Mouse (Mus musculus) megakaryocyte progenitor cell, adult 5-6 weeks (primary cell): Measurements from ENCODE around the gene Tmem115. TPM values are rescaled to one million over a fixed set of nuclear protein-coding genes. Genes with fewer than 3 reads are reported as not detected.

Experiments
- total RNA-seq, 2 experiments: library from RNA; stranded (forward) in 1 of 2; stranded (reverse) in 1 of 2; fragments of 157-497, 149-512 nt in 1 of 2; fragments of 200-1000 nt in 1 of 2; gene quantifications; 2 replicates each; pipeline versions ENCODE4 v1.2.3 to v1.2.4; 2015 to 2017

Tmem115 gene
- total RNA-seq, 2 experiments from 2014 or later = 12.3 to 19.9 TPM

Other genes with a start within 250 kb of the Tmem115 start
- gene Mapkapk3, start 244.1 kb upstream of the Tmem115 start, total RNA-seq (2015) = 100 and 115 TPM in 2 replicates
- gene Mapkapk3, start 244.1 kb upstream of the Tmem115 start, total RNA-seq (2017) = 175 and 186 TPM in 2 replicates
- gene Cish, start 237.9 kb upstream of the Tmem115 start, total RNA-seq (2015) = 0.51 and 0.86 TPM in 2 replicates
- 0.21 and 0.34 TPM in 2 replicates for gene Cish, start 237.9 kb upstream of the Tmem115 start, total RNA-seq (2017)
- 14.5 and 20.2 TPM in 2 replicates for gene Hemk1, start 195.6 kb upstream of the Tmem115 start, total RNA-seq (2015)
- 12.0 and 14.0 TPM in 2 replicates for gene Hemk1, start 195.6 kb upstream of the Tmem115 start, total RNA-seq (2017)
- 0.07 TPM in 1 of 2 replicates, not detected in the other for gene 6430571L13Rik, start 193.3 kb upstream of the Tmem115 start, total RNA-seq (2015)
- 0.08 and 0.17 TPM in 2 replicates for gene 6430571L13Rik, start 193.3 kb upstream of the Tmem115 start, total RNA-seq (2017)
- 0.42 and 1.5 TPM in 2 replicates for gene Cacna2d2, start 134.3 kb upstream of the Tmem115 start, total RNA-seq (2015)
- gene Cacna2d2, start 134.3 kb upstream of the Tmem115 start, total RNA-seq (2017) = 0.30 and 0.37 TPM in 2 replicates
- gene Cyb561d2, start 8.2 kb downstream of the Tmem115 start, total RNA-seq (2015) = 19.3 and 22.8 TPM in 2 replicates
- 12.2 and 16.3 TPM in 2 replicates for gene Cyb561d2, start 8.2 kb downstream of the Tmem115 start, total RNA-seq (2017)
- gene Nprl2, start 8.3 kb downstream of the Tmem115 start, total RNA-seq (2015) = 9.2 and 14.3 TPM in 2 replicates
- gene Nprl2, start 8.3 kb downstream of the Tmem115 start, total RNA-seq (2017) = 10.7 and 13.0 TPM in 2 replicates
- gene Zmynd10, start 13.4 kb downstream of the Tmem115 start, total RNA-seq (2015) = 0.12 TPM in 1 of 2 replicates, not detected in the other
- gene Zmynd10, start 13.4 kb downstream of the Tmem115 start, total RNA-seq (2017) = 0.33 and 0.37 TPM in 2 replicates
- gene Rassf1, start 17.6 kb downstream of the Tmem115 start, total RNA-seq (2015) = 27.3 and 27.4 TPM in 2 replicates
- gene Rassf1, start 17.6 kb downstream of the Tmem115 start, total RNA-seq (2017) = 35.4 and 38.8 TPM in 2 replicates
- gene Tusc2, start 29.3 kb downstream of the Tmem115 start, total RNA-seq (2015) = 16.7 and 17.1 TPM in 2 replicates
- gene Tusc2, start 29.3 kb downstream of the Tmem115 start, total RNA-seq (2017) = 15.2 and 15.3 TPM in 2 replicates
- gene Hyal2, start 34.0 kb downstream of the Tmem115 start, total RNA-seq (2015) = 6.6 and 7.3 TPM in 2 replicates
- gene Hyal2, start 34.0 kb downstream of the Tmem115 start, total RNA-seq (2017) = 2.8 and 4.1 TPM in 2 replicates
- gene Hyal1, start 43.0 kb downstream of the Tmem115 start, total RNA-seq (2015) = 0.44 and 0.54 TPM in 2 replicates
- gene Hyal1, start 43.0 kb downstream of the Tmem115 start, total RNA-seq (2017) = 0.54 and 1.1 TPM in 2 replicates
- 9.3 and 15.4 TPM in 2 replicates for gene Naa80, start 44.9 kb downstream of the Tmem115 start, total RNA-seq (2015)
- 9.3 and 10.4 TPM in 2 replicates for gene Naa80, start 44.9 kb downstream of the Tmem115 start, total RNA-seq (2017)
- gene Hyal3, start 46.9 kb downstream of the Tmem115 start, total RNA-seq (2015) = 1.4 and 1.7 TPM in 2 replicates
- gene Hyal3, start 46.9 kb downstream of the Tmem115 start, total RNA-seq (2017) = 0.58 TPM in 1 of 2 replicates, not detected in the other
- gene Ifrd2, start 53.7 kb downstream of the Tmem115 start, total RNA-seq (2015) = 68.0 and 93.4 TPM in 2 replicates
- 31.5 and 72.4 TPM in 2 replicates for gene Ifrd2, start 53.7 kb downstream of the Tmem115 start, total RNA-seq (2017)
- gene Sema3b, start 75.3 kb downstream of the Tmem115 start, total RNA-seq (2015) = not detected in 2 replicates
- not detected in 2 replicates for gene Sema3b, start 75.3 kb downstream of the Tmem115 start, total RNA-seq (2017)
- gene Gnai2, start 101.4 kb downstream of the Tmem115 start, total RNA-seq (2015) = 333 and 362 TPM in 2 replicates
- gene Gnai2, start 101.4 kb downstream of the Tmem115 start, total RNA-seq (2017) = 423 and 432 TPM in 2 replicates
- gene Slc38a3, start 135.6 kb downstream of the Tmem115 start, total RNA-seq (2015) = not detected in 2 replicates
- not detected in 2 replicates for gene Slc38a3, start 135.6 kb downstream of the Tmem115 start, total RNA-seq (2017)
- gene Gnat1, start 145.8 kb downstream of the Tmem115 start, total RNA-seq (2015) = 0.12 TPM in 1 of 2 replicates, not detected in the other
- not detected in 2 replicates for gene Gnat1, start 145.8 kb downstream of the Tmem115 start, total RNA-seq (2017)
- not detected in 2 replicates for gene Sema3f, start 176.5 kb downstream of the Tmem115 start, total RNA-seq (2015)
- 1.00 TPM in 1 of 2 replicates, not detected in the other for gene Sema3f, start 176.5 kb downstream of the Tmem115 start, total RNA-seq (2017)
- 110 and 146 TPM in 2 replicates for gene Rbm5, start 237.1 kb downstream of the Tmem115 start, total RNA-seq (2015)
- 142 and 235 TPM in 2 replicates for gene Rbm5, start 237.1 kb downstream of the Tmem115 start, total RNA-seq (2017)